ENCODE assay signal across 8 mouse cellular contexts in the genomic region with DNA sequence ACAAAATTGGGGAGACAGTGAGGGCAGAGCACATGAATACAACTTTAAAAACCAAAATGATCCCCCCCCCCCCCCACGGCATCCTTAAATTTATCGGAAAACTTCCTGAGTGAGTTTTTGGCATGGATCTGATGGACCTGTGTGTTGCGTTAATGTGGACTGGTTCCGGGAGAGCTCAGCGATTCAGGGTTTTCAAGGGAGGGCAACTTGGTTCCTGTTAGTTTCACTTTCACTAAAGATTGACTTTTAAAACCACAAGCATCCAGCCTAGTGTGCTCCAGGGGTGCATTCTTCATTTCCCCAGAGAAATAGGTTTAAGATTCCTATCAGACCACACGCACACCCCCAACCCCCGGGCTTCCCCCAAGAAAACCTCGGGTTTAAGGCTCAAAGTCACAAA. TPM values are rescaled to one million over a fixed set of nuclear protein-coding genes. Genes with fewer than 3 reads are reported as not detected.
DNase-seq lines count a peak whose midpoint lies in the region; ATAC-seq lines count a peak whose summit lies in the region.

No protein-coding gene starts in this region.

- H3K27ac ChIP-seq in heart, embryonic 14.5 days (replicated peaks in 1 of 2; ENCODE audit: control insufficient read depth in 1 of 2, insufficient read depth in 1 of 2, low read depth in 2 of 2, low read length in 2 of 2) = no peak overlapping the region; a peak in 1 of 4 replicates
- no peak overlapping the region for H3K27ac ChIP-seq in limb, embryonic 10.5 days
- no peak overlapping the region for H3K27ac ChIP-seq in midbrain, embryonic 13.5 days

- H3K9ac ChIP-seq in heart, embryonic 14.5 days (ENCODE audit: low read length) = peak overlapping the region; percentile 85
- H3K9ac ChIP-seq in midbrain, embryonic 13.5 days (replicated peaks) = no peak overlapping the region

- DNase-seq in adipocyte (ENCODE audit: low spot score) (peak; percentile 75), MN1 (ENCODE audit: low spot score) (no peak)
- DNase-seq in limb, embryonic 10.5 days (ENCODE audit: low spot score) = no peak
- no peak for DNase-seq in gastrocnemius, adult 18-20 months (ENCODE audit: low spot score)
- DNase-seq in layer of hippocampus, postnatal 36 days = no peak

- no peaks in the 10 kb centered on the region for H3K36me3 ChIP-seq in heart, embryonic 14.5 days (ENCODE audit: control insufficient read depth, insufficient read depth, low read length)
- no peaks in the 10 kb centered on the region for H3K36me3 ChIP-seq in limb, embryonic 10.5 days
- no peaks in the 10 kb centered on the region for H3K36me3 ChIP-seq in midbrain, embryonic 13.5 days

- peaks cover 0 to 9% of the 10 kb centered on the region in 2 experiments; a peak in 1 of 4 replicates for H3K4me1 ChIP-seq in heart, embryonic 14.5 days (ENCODE audit: control insufficient read depth in 2 of 2, insufficient read depth in 2 of 2, low read length in 2 of 2)
- H3K4me1 ChIP-seq in limb, embryonic 10.5 days = peaks cover 19% of the 10 kb centered on the region
- H3K4me1 ChIP-seq in midbrain, embryonic 13.5 days (replicated peaks) = peaks cover 23% of the 10 kb centered on the region

- peak overlapping the region; percentile 74 to 89 for H3K4me3 ChIP-seq in heart, embryonic 14.5 days (ENCODE audit: control insufficient read depth in 1 of 2, insufficient read depth in 1 of 2, low read depth in 1 of 2, low read length in 2 of 2)
- peak overlapping the region; percentile 87 for H3K4me3 ChIP-seq in limb, embryonic 10.5 days
- peak overlapping the region; percentile 82 for H3K4me3 ChIP-seq in midbrain, embryonic 13.5 days (replicated peaks)

- peak overlapping the region; percentile 95 for H3K4me2 ChIP-seq in heart, embryonic 14.5 days (ENCODE audit: low read length)
- H3K4me2 ChIP-seq in midbrain, embryonic 13.5 days (replicated peaks) = peak overlapping the region; percentile 86

- H3K9me3 ChIP-seq in heart, embryonic 14.5 days (ENCODE audit: control insufficient read depth, low read length) = no peaks in the 10 kb centered on the region
- no peaks in the 10 kb centered on the region for H3K9me3 ChIP-seq in limb, embryonic 10.5 days (replicated peaks)
- no peaks in the 10 kb centered on the region for H3K9me3 ChIP-seq in midbrain, embryonic 13.5 days

- peaks cover 25% of the 10 kb centered on the region for H3K27me3 ChIP-seq in heart, embryonic 14.5 days (ENCODE audit: control insufficient read depth, insufficient read depth, low read length)
- H3K27me3 ChIP-seq in limb, embryonic 10.5 days (ENCODE audit: low read depth, poor library complexity, severe bottlenecking) = peaks cover 28% of the 10 kb centered on the region
- peaks cover 19% of the 10 kb centered on the region for H3K27me3 ChIP-seq in midbrain, embryonic 13.5 days

- peak; percentile 71 for ATAC-seq in CD4-positive, CD25-positive, alpha-beta regulatory T cell, adult 4 months
- ATAC-seq in heart, embryonic 14.5 days (ENCODE audit: insufficient number of reproducible peaks, insufficient read depth, low FRiP score, low read depth) = no peak
- no peak for ATAC-seq in midbrain, embryonic 13.5 days

- WGBS in heart, embryonic 14.5 days = 29% methylated on average over 8 of the region's 8 CpGs
- WGBS in limb, embryonic 10.5 days = 65% methylated on average over 8 of the region's 8 CpGs
- 46% methylated on average over 8 of the region's 8 CpGs for WGBS in midbrain, embryonic 13.5 days

RNA-seq across cellular contexts. Expression of a gene that starts 1.2 kb away (rescaled TPM):
- polyA plus RNA-seq in CD4-positive, CD25-positive, alpha-beta regulatory T cell, adult 4 months (2017; shearing (Covaris generic)) = 1 to 10 TPM in 1 of 2 experiments, under 1 TPM in 1; 0.77 to 1.8 TPM
- polyA plus RNA-seq in heart, embryonic 14.5 days (2014; fragmentation: Nextera tagmentation; extraction: Ambion mirVana) = 4.6 and 4.7 TPM in 2 replicates
- 2.5 and 2.9 TPM in 2 replicates for polyA plus RNA-seq in limb, embryonic 10.5 days (2016; fragmentation: Nextera tagmentation; extraction: Ambion mirVana)
- polyA plus RNA-seq in midbrain, embryonic 13.5 days (2015; fragmentation: Nextera tagmentation; extraction: Ambion mirVana) = 8.2 and 9.6 TPM in 2 replicates
- total RNA-seq in gastrocnemius, adult 18-20 months (2021) = 1 to 10 TPM; 1.3 to 2.1 TPM
- 10 to 100 TPM; 23.3 to 24.4 TPM for total RNA-seq in layer of hippocampus, postnatal 36 days (2021)

RNA-seq across cellular contexts. Expression of a gene that starts 1.4 kb away (rescaled TPM):
- polyA plus RNA-seq in CD4-positive, CD25-positive, alpha-beta regulatory T cell, adult 4 months (2017; shearing (Covaris generic)) = 10 to 100 TPM; 58.0 to 62.0 TPM
- 2.4 and 2.6 TPM in 2 replicates for polyA plus RNA-seq in heart, embryonic 14.5 days (2014; fragmentation: Nextera tagmentation; extraction: Ambion mirVana)
- 3.6 and 3.7 TPM in 2 replicates for polyA plus RNA-seq in limb, embryonic 10.5 days (2016; fragmentation: Nextera tagmentation; extraction: Ambion mirVana)
- polyA plus RNA-seq in midbrain, embryonic 13.5 days (2015; fragmentation: Nextera tagmentation; extraction: Ambion mirVana) = 4.0 and 4.7 TPM in 2 replicates
- 1 to 10 TPM in 1 of 2 experiments, under 1 TPM in 1; 0.88 to 1.2 TPM for total RNA-seq in gastrocnemius, adult 18-20 months (2021)
- 1 to 10 TPM; 5.5 to 7.7 TPM for total RNA-seq in layer of hippocampus, postnatal 36 days (2021)

Comparison
In these comparisons a context has a peak if more than half of its experiments do, and no peak if none do; other contexts are left out.
1. RNA of a gene that starts 1.4 kb away (polyA plus RNA-seq): 58.0 to 62.0 TPM in CD4-positive, CD25-positive, alpha-beta regulatory T cell, adult 4 months; 4.0 to 4.7 TPM in midbrain, embryonic 13.5 days, 3.6 to 3.7 TPM in limb, embryonic 10.5 days and 2.4 to 2.6 TPM in heart, embryonic 14.5 days; every median in the first group is over 10 times any median in the second.
2. Peak in every context shown above with its lines, with median percentiles within 50 percentile points of each other: H3K4me3 ChIP-seq.